Mouse (Mus musculus) layer of hippocampus, adult 9-11 months (tissue): ENCODE measurements around the gene Emx1.

ENCODE experiments used
- DNase-seq: peaks from one replicate; pipeline ENCODE4 v3.0.0; 2022

Emx1 gene

GRCm38 (mm10) chr6:85189911-85190591 lies 2.8 kb downstream of the Emx1 start:
- no peak for DNase-seq

- no peak for DNase-seq
Observed at GRCm38 (mm10) chr6:85190671-85191070, 3.4 kb downstream of the Emx1 start.

- DNase-seq, result no peak
Observed at GRCm38 (mm10) chr6:85191751-85192440, 4.7 kb downstream of the Emx1 start.

- no peak for DNase-seq
Observed at GRCm38 (mm10) chr6:85193381-85194318, 6.4 kb downstream of the Emx1 start.

- DNase-seq, result no peak
Observed at GRCm38 (mm10) chr6:85197951-85198350, 10.7 kb downstream of the Emx1 start.

GRCm38 (mm10) chr6:85206182-85206938 lies 19.1 kb downstream of the Emx1 start:
- peak; percentile 47 for DNase-seq

- DNase-seq, result peak; percentile 77
Observed at GRCm38 (mm10) chr6:85206939-85207285, 19.7 kb downstream of the Emx1 start.

GRCm38 (mm10) chr6:85207345-85207744 lies 20.1 kb downstream of the Emx1 start:
- DNase-seq, result no peak

- no peak for DNase-seq
Observed at GRCm38 (mm10) chr6:85209226-85209967, 22.2 kb downstream of the Emx1 start.

- DNase-seq, result no peak
Observed at GRCm38 (mm10) chr6:85210686-85211085, 23.4 kb downstream of the Emx1 start.

GRCm38 (mm10) chr6:85218251-85218650 lies 31.0 kb downstream of the Emx1 start:
- no peak for DNase-seq

GRCm38 (mm10) chr6:85218684-85219445 lies 31.6 kb downstream of the Emx1 start:
- DNase-seq, result no peak

GRCm38 (mm10) chr6:85219706-85220105 lies 32.5 kb downstream of the Emx1 start:
- DNase-seq, result no peak

- no peak for DNase-seq
Observed at GRCm38 (mm10) chr6:85220917-85221316, 33.7 kb downstream of the Emx1 start.

- DNase-seq, result no peak
Observed at GRCm38 (mm10) chr6:85222551-85222950, 35.3 kb downstream of the Emx1 start.

GRCm38 (mm10) chr6:85223498-85224150 lies 36.4 kb downstream of the Emx1 start:
- no peak for DNase-seq

GRCm38 (mm10) chr6:85224442-85224891 lies 37.2 kb downstream of the Emx1 start:
- no peak for DNase-seq

GRCm38 (mm10) chr6:85226570-85226969 lies 39.3 kb downstream of the Emx1 start:
- peak; percentile 45 for DNase-seq

- no peak for DNase-seq
Observed at GRCm38 (mm10) chr6:85227520-85227919, 40.3 kb downstream of the Emx1 start.

GRCm38 (mm10) chr6:85230762-85231161 lies 43.5 kb downstream of the Emx1 start:
- no peak for DNase-seq

GRCm38 (mm10) chr6:85231469-85231868 lies 44.2 kb downstream of the Emx1 start:
- DNase-seq, result no peak
